9 mouse cellular contexts compared by ENCODE assay signal in the genomic region with DNA sequence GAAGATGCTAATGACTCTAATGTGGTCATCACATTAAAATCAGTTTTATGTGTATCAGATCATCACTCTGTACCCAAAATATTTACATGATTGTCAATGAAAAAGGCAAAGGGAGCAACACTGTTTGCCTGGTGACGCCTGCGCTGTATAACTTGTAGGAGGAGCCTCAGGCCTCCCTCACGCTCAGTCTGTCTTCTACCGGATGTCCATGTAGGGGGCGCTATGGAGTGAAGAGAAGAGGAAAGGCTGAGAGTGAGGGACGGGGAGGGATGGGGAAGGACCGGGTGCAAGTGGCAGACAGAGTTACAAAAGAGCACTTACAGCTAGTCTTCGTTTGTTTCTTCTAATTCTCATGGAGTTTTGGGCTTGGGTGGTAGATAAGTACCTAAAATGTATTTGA. TPM values are rescaled to one million over a fixed set of nuclear protein-coding genes. Genes with fewer than 3 reads are reported as not detected.
DNase-seq lines count a peak whose midpoint lies in the region; ATAC-seq and TF ChIP-seq lines count a peak whose summit lies in the region.
"Had no signal": no experiment of that assay in that cellular context is flagged by ENCODE, and none has a peak within 500 bp of the region (broad histone marks: within the 10 kb centered on the region; RNA-seq: fewer than 3 reads in every experiment).

No protein-coding gene starts in this region.

- H3K4me2 ChIP-seq in hindbrain, embryonic 16.5 days (ENCODE audit: low read length) = no peak overlapping the region

- intact Hi-C loops in left cerebral cortex, adult 2 months (cut with DNase I) = no loop called here

- WGBS in liver, adult 2 months = 61% methylated on average over 8 of the region's 8 CpGs
- WGBS in hindbrain, embryonic 16.5 days = 64% methylated on average over 8 of the region's 8 CpGs

- no peak overlapping the region for H3K9ac ChIP-seq in liver, adult 2 months (ENCODE audit: low read depth, low read length)
- H3K9ac ChIP-seq in hindbrain, embryonic 16.5 days (ENCODE audit: low read depth, low read length) = no peak overlapping the region

- peaks cover 4% of the 10 kb centered on the region; the same call in 1 of the 2 replicates for H3K4me1 ChIP-seq in liver, adult 2 months (ENCODE audit: control insufficient read depth, insufficient read depth, low read length)
- peaks cover 4% of the 10 kb centered on the region for H3K4me1 ChIP-seq in hindbrain, embryonic 16.5 days (ENCODE audit: control insufficient read depth, insufficient read depth, low read depth, low read length)

- H3K36me3 ChIP-seq in liver, adult 2 months (ENCODE audit: control insufficient read depth, insufficient read depth, low read length) = peaks cover 16% of the 10 kb centered on the region
- H3K36me3 ChIP-seq in splenic B cell, adult 2 months (ENCODE audit: control insufficient read depth, insufficient read depth, low read length, poor library complexity, severe bottlenecking) = peaks cover 2% of the 10 kb centered on the region; the same call in 1 of the 2 replicates
- peaks cover 16% of the 10 kb centered on the region for H3K36me3 ChIP-seq in hindbrain, embryonic 16.5 days (ENCODE audit: control insufficient read depth, insufficient read depth, low read length)

- H3K9me3 ChIP-seq in hindbrain, embryonic 16.5 days (ENCODE audit: control insufficient read depth, low read length) = no peaks in the 10 kb centered on the region

- ATAC-seq in hindbrain, embryonic 16.5 days = no peak

- TF ChIP-seq CTCF in left cerebral cortex, adult 2 months (IDR thresholded peaks at IDR 0.05) = peak; percentile 23
- peak; percentile 49 for TF ChIP-seq CTCF in liver, adult 2 months (IDR thresholded peaks at IDR 0.05; ENCODE audit: low read depth, low read length)

- no peak for TF ChIP-seq POLR2A in liver, adult 2 months (IDR thresholded peaks at IDR 0.05; ENCODE audit: extremely low read depth, insufficient read depth, low read length)

- no peak overlapping the region for H3K27ac ChIP-seq in left cerebral cortex, adult 2 months
- H3K27ac ChIP-seq in liver, adult 2 months (replicated peaks; ENCODE audit: insufficient read depth, low read depth, low read length) = no peak overlapping the region
- H3K27ac ChIP-seq in hindbrain, embryonic 16.5 days (ENCODE audit: low read depth, low read length) = no peak overlapping the region

- H3K27me3 ChIP-seq in liver, adult 2 months (ENCODE audit: control insufficient read depth, insufficient read depth, low read length) = no peaks in the 10 kb centered on the region
- no peaks in the 10 kb centered on the region for H3K27me3 ChIP-seq in splenic B cell, adult 2 months (ENCODE audit: control insufficient read depth, insufficient read depth, low read length, poor library complexity, severe bottlenecking)
- H3K27me3 ChIP-seq in hindbrain, embryonic 16.5 days (replicated peaks; ENCODE audit: control insufficient read depth, insufficient read depth, low read length) = no peaks in the 10 kb centered on the region

- no peak overlapping the region for H3K4me3 ChIP-seq in left cerebral cortex, adult 2 months
- no peak overlapping the region for H3K4me3 ChIP-seq in liver, adult 2 months (ENCODE audit: insufficient read depth, low read depth, low read length)
- H3K4me3 ChIP-seq in hindbrain, embryonic 16.5 days (ENCODE audit: low read length) = no peak overlapping the region

- DNase-seq in left cerebral cortex, adult 2 months (ENCODE audit: extremely low spot score in 1 of 2, low spot score in 2 of 2) = no peak
- DNase-seq in left cerebral cortex, adult 11 months (ENCODE audit: low spot score) = no peak
- DNase-seq in T-cell, adult 2 months (ENCODE audit: low spot score) = peak; percentile 44
- no peak for DNase-seq in liver, adult 2 months (ENCODE audit: extremely low read depth, low read depth, low spot score)
- peak; percentile 52 for DNase-seq in splenic B cell, adult 2 months (ENCODE audit: low read depth, low spot score)
- DNase-seq in adrenal gland, adult 2 months = no peak
- no peak for DNase-seq in frontal cortex, postnatal 10 days (ENCODE audit: low spot score in 2 of 2)

- H3K79me2 ChIP-seq in liver, adult 2 months (ENCODE audit: control insufficient read depth, insufficient read depth, low read length) = peaks cover 5% of the 10 kb centered on the region; the same call in 1 of the 2 replicates

RNA-seq across cellular contexts. Expression of gene Nudt9, which starts 6.8 kb away (rescaled TPM):
- 10 to 100 TPM; 66.1 to 68.4 TPM for total RNA-seq in left cerebral cortex, adult 2 months (2021)
- 36.6 and 40.3 TPM in 2 replicates for total RNA-seq in liver, adult 2 months (2014; rRNA removed)
- polyA plus RNA-seq in liver, adult 2 months (2012; rRNA removed) = 39.7 and 48.5 TPM in 2 replicates
- total RNA-seq in adrenal gland, adult 2 months (2021) = 10 to 100 TPM; 63.0 to 73.2 TPM
- 101 and 113 TPM in 2 replicates for polyA plus RNA-seq in adrenal gland, adult 2 months (2012; rRNA removed)
- polyA plus RNA-seq in hindbrain, embryonic 16.5 days (2015; fragmentation: Nextera tagmentation; extraction: Ambion mirVana) = 68.4 and 71.7 TPM in 2 replicates

RNA-seq across cellular contexts. Expression of gene Gm17660, which starts 24.5 kb away (rescaled TPM):
- total RNA-seq in left cerebral cortex, adult 2 months (2021) = not detected
- not detected in 2 replicates for total RNA-seq in liver, adult 2 months (2014; rRNA removed)
- not detected in 2 replicates for polyA plus RNA-seq in liver, adult 2 months (2012; rRNA removed)
- not detected for total RNA-seq in adrenal gland, adult 2 months (2021)
- polyA plus RNA-seq in adrenal gland, adult 2 months (2012; rRNA removed) = not detected in 2 replicates
- polyA plus RNA-seq in hindbrain, embryonic 16.5 days (2015; fragmentation: Nextera tagmentation; extraction: Ambion mirVana) = 0.44 TPM in 1 of 2 replicates, not detected in the other
- polyA plus RNA-seq: lung, embryonic 16.5 days had no signal

RNA-seq across cellular contexts. Expression of gene Hsd17b11, which starts 31.2 kb away (rescaled TPM):
- total RNA-seq in left cerebral cortex, adult 2 months (2021) = 10 to 100 TPM; 42.3 to 42.7 TPM
- 119 and 154 TPM in 2 replicates for total RNA-seq in liver, adult 2 months (2014; rRNA removed)
- 72.7 and 78.8 TPM in 2 replicates for polyA plus RNA-seq in liver, adult 2 months (2012; rRNA removed)
- 10 to 100 TPM; 67.2 to 69.0 TPM for total RNA-seq in adrenal gland, adult 2 months (2021)
- polyA plus RNA-seq in adrenal gland, adult 2 months (2012; rRNA removed) = 18.2 and 19.2 TPM in 2 replicates
- polyA plus RNA-seq in hindbrain, embryonic 16.5 days (2015; fragmentation: Nextera tagmentation; extraction: Ambion mirVana) = 2.9 and 3.1 TPM in 2 replicates

Comparison
In these comparisons a context has a peak if more than half of its experiments do, and no peak if none do; other contexts are left out.
1. DNase-seq: peak in T-cell, adult 2 months (single experiment) and splenic B cell, adult 2 months (single experiment); none in left cerebral cortex, adult 2 months (0 of 2), left cerebral cortex, adult 11 months (single experiment), liver, adult 2 months (single experiment), adrenal gland, adult 2 months (single experiment) and frontal cortex, postnatal 10 days (0 of 2).